Mouse (Mus musculus): ENCODE results near the gene Gm5134. TPM values are rescaled to one million over a fixed set of nuclear protein-coding genes. Genes with fewer than 3 reads are reported as not detected.

Gene Gm5134
- polyA plus RNA-seq (2017; shearing (Covaris generic)) = 1 to 10 TPM in 1 of 2 experiments, under 1 TPM in 1; 0.65 to 1.2 TPM

GRCm38 (mm10) chr10:75954381-75954811 lies at the start of gene Gm5134:
Gm5134 (plus strand) TSS chr10:75954514.

DNA sequence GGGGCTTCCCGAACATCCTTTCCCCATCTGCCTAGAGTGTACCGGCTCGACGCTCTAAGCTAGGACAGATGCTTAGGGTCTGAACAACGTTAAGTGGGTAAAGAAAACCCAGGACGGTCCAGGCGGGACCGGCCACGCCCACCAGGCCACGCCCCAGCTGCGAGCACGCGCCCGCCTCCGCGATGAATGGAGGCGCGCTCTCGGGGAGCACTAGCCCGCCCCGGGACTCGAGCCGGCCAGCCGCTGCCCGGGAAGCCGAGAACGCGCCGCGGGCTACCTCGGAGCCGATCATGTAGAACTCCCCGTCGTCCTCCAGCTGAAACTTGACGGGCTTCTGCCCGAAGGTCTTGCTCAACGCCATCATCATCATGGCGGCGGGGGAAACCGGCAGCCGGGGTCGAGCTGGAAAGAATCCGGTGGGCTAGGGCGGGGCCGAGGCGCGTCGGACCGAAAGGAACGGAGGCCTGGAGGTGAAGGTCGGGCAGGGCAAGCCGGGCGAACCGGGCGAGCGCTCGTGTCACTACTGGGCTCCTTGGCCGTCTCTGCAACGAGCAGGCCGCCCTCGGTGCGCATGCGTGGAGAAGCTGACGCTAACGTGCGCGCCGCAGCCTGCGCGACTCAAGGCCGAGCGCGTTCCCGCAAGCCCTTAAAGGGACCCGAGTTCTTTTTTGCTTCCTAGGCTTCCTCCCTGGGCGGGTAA lies 33.1 kb upstream of the Gm5134 start, which contains the start of gene Smarcb1:
Gene Smarcb1 (minus strand): TSS at position 592 of the 700 bp plus-strand sequence.

DNA sequence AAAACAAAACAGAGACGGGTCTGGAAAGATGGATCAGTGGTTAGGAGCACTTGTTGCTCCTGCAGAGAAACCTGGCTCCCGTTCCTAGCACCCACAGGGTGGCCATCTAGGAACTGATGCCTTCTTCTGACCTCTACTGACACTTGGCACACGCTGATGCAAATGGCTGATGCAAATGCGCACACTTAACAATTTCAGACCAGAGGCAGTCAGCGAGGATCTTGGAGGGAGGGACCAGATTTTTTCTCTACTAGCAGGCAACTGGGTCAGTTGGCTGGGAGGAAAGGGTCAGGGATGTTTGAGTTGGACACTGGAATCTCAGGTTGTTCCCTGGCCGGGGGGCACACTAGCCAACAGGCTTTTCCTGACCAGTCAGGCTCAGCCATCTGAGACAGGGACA lies 21.4 kb upstream of the Gm5134 start, which contains the start of gene Chchd10:
Gene Chchd10 (plus strand): TSS at position 240 of the 400 bp plus-strand sequence.

GRCm38 (mm10) chr10:75935680-75936541 lies 18.4 kb upstream of the Gm5134 start, which contains the start of gene Mmp11:
Mmp11 (minus strand) TSS chr10:75936496.

DNA sequence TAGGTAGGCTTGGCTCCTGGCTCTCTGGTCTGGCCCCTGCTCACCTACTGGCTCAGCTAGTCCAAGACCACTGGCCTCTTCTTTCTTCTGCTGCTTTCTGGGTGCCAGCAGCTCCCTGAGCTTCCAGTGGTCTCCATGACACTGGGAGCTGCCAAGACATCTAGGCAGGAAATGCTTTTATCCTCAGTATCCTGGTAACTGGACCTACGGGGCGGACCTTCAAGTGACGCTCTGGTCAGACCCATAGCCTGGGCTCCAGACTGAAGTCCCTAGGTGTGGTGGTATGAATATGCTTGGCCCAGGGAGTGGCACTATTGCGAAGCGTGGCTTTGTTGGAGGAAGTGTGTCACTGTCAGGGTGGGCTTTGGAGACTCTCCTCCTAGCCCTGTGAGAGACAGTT lies 13.8 kb upstream of the Gm5134 start, which contains the start of gene Gm867:
Gene Gm867 (minus strand): TSS at position 153 of the 400 bp plus-strand sequence.

DNA sequence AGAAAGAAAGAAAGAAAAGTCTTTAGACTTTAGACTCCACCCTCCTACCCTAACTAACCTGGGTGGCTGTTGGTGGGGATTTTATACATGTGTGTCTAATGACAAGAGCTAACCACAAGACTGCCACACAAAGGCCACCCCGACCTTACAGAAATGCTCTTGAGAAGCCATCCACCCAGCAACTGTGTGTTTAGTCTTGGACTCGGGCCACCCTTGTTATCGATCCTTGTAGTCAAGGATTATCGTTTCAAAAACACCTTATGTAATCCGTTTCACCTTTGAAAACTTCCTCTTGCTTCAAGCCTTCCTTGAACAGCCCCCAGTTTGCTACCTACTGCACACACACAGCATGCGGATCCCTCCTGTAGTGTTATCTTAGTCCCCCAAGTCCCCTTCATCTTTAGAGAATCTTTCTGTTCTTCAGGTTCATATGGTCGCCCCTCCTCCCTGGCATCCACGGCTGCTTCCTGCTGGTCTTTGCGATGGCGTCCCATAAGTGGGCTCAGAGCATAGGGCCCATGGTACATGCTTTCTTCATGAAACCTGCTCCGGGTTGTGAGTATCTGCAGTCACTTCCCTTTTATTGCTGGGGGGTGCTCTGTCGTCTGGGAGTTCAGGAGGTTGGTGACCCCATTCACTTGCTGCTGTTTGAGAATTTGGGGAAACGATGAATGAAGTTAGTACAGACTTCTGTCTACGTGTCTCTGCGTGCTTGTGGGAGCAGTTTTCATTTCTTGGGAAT lies 11.4 kb upstream of the Gm5134 start, which contains the start of gene Vpreb3:
Gene Vpreb3 (plus strand): TSS at position 322 of the 742 bp plus-strand sequence.

GRCm38 (mm10) chr10:76032402-76033118 lies 78.2 kb downstream of the Gm5134 start, which contains the start of gene Zfp280b:
Zfp280b (plus strand) TSS chr10:76032650.

Other genes with a start within 250 kb of the Gm5134 start
- 10 to 100 TPM; 33.3 to 46.4 TPM for gene Cabin1, start 190.2 kb upstream of the Gm5134 start, polyA plus RNA-seq (2017; shearing (Covaris generic))
- 10 to 100 TPM; 66.1 to 82.0 TPM for gene Ddt, start 181.1 kb upstream of the Gm5134 start, polyA plus RNA-seq (2017; shearing (Covaris generic))
- gene Gm20441, start 173.6 kb upstream of the Gm5134 start, polyA plus RNA-seq (2017; shearing (Covaris generic)) = not detected
- 1 to 10 TPM; 2.9 to 7.2 TPM for gene Gstt3, start 173.1 kb upstream of the Gm5134 start, polyA plus RNA-seq (2017; shearing (Covaris generic))
- gene Gstt1, start 155.9 kb upstream of the Gm5134 start, polyA plus RNA-seq (2017; shearing (Covaris generic)) = 1 to 10 TPM in 1 of 2 experiments, under 1 TPM in 1; 0.25 to 1.1 TPM
- not detected for gene Gstt4, start 132.0 kb upstream of the Gm5134 start, polyA plus RNA-seq (2017; shearing (Covaris generic))
- gene Gstt2, start 117.1 kb upstream of the Gm5134 start, polyA plus RNA-seq (2017; shearing (Covaris generic)) = 10 to 100 TPM; 58.4 to 77.2 TPM
- gene Mif, start 94.3 kb upstream of the Gm5134 start, polyA plus RNA-seq (2017; shearing (Covaris generic)) = 100 to 1,000 TPM; 507 to 833 TPM
- 1 to 10 TPM; 2.0 to 6.9 TPM for gene Derl3, start 61.1 kb upstream of the Gm5134 start, polyA plus RNA-seq (2017; shearing (Covaris generic))
- gene Smarcb1, start 32.9 kb upstream of the Gm5134 start, polyA plus RNA-seq (2017; shearing (Covaris generic)) = 100 to 1,000 TPM in 1 of 2 experiments, 10 to 100 TPM in 1; 96.0 to 119 TPM
- 100 to 1,000 TPM in 1 of 2 experiments, 10 to 100 TPM in 1; 95.9 to 159 TPM for gene Chchd10, start 21.4 kb upstream of the Gm5134 start, polyA plus RNA-seq (2017; shearing (Covaris generic))
- gene Mmp11, start 18.0 kb upstream of the Gm5134 start, polyA plus RNA-seq (2017; shearing (Covaris generic)) = 10 to 100 TPM in 1 of 2 experiments, 1 to 10 TPM in 1; 6.7 to 10.7 TPM
- not detected for gene Gm867, start 13.8 kb upstream of the Gm5134 start, polyA plus RNA-seq (2017; shearing (Covaris generic))
- 1 to 10 TPM; 1.1 to 1.7 TPM for gene Vpreb3, start 11.5 kb upstream of the Gm5134 start, polyA plus RNA-seq (2017; shearing (Covaris generic))
- 10 to 100 TPM; 27.9 to 36.3 TPM for gene Zfp280b, start 78.1 kb downstream of the Gm5134 start, polyA plus RNA-seq (2017; shearing (Covaris generic))
- under 1 TPM in 1 of 2 experiments, not detected in 1; 0.14 TPM for gene Slc5a4b, start 156.4 kb downstream of the Gm5134 start, polyA plus RNA-seq (2017; shearing (Covaris generic))
- under 1 TPM in 1 of 2 experiments, not detected in 1; 0.09 TPM for gene Slc5a4a, start 192.9 kb downstream of the Gm5134 start, polyA plus RNA-seq (2017; shearing (Covaris generic))

All from activated CD4-positive, CD25-positive, alpha-beta regulatory T cell (primary cell).